Mouse (Mus musculus): ENCODE results near the gene Snx10.

- no peak for TF ChIP-seq CTCF (IDR thresholded peaks at IDR 0.05; ENCODE audit: control insufficient read depth, insufficient read depth, insufficient read length)
- TF ChIP-seq MYOG (IDR thresholded peaks at IDR 0.05; ENCODE audit: control insufficient read depth, extremely low read depth, insufficient read length) = no peak
- no peak for TF ChIP-seq MAX (IDR thresholded peaks at IDR 0.05)
- TF ChIP-seq CEBPB (IDR thresholded peaks at IDR 0.05; ENCODE audit: low read depth) = no peak
- no peak for TF ChIP-seq MYOD1 (IDR thresholded peaks at IDR 0.05; ENCODE audit: control insufficient read depth, insufficient read length, low read depth)
- TF ChIP-seq USF1 (IDR thresholded peaks at IDR 0.05; ENCODE audit: low read depth) = no peak
- TF ChIP-seq FOSL1 (IDR thresholded peaks at IDR 0.05; ENCODE audit: insufficient read depth, low read length, poor library complexity, severe bottlenecking) = no peak
These were observed 39.8 kb upstream of the Snx10 start for GRCm38 (mm10) chr6:51483861-51484260.
